Mouse (Mus musculus): Measurements from ENCODE around the gene Tmem256.

Tmem256 gene

GRCm38 (mm10) chr11:69837952-69838713 is at the start of gene Tmem256:
Tmem256 (plus strand) TSS chr11:69838514.
- DNase-seq (ENCODE audit: low spot score in 2 of 2) = peak; percentile 97 to 99

- no peak for DNase-seq (ENCODE audit: low spot score in 2 of 2)
Measured at GRCm38 (mm10) chr11:69789431-69789830, 48.9 kb upstream of the Tmem256 start.

- no peak for DNase-seq (ENCODE audit: low spot score in 2 of 2)
Measured at GRCm38 (mm10) chr11:69791420-69791819, 46.9 kb upstream of the Tmem256 start.

- DNase-seq (ENCODE audit: low spot score in 2 of 2) = no peak
Measured at GRCm38 (mm10) chr11:69793429-69793828, 44.9 kb upstream of the Tmem256 start.

- DNase-seq (ENCODE audit: low spot score in 2 of 2) = peak; percentile 81 to 91
Measured at GRCm38 (mm10) chr11:69795168-69795982, 42.9 kb upstream of the Tmem256 start, which contains the start of gene Chrnb1. Chrnb1 (minus strand) TSS chr11:69795943.

- no peak for DNase-seq (ENCODE audit: low spot score in 2 of 2)
Measured at GRCm38 (mm10) chr11:69795983-69796435, 42.3 kb upstream of the Tmem256 start.

- DNase-seq (ENCODE audit: low spot score in 2 of 2) = no peak
Measured at GRCm38 (mm10) chr11:69797924-69798323, 40.4 kb upstream of the Tmem256 start.

- no peak for DNase-seq (ENCODE audit: low spot score in 2 of 2)
Measured at GRCm38 (mm10) chr11:69799394-69800137, 38.7 kb upstream of the Tmem256 start.

GRCm38 (mm10) chr11:69800138-69800391 is 38.2 kb upstream of the Tmem256 start:
- no peak for DNase-seq (ENCODE audit: low spot score in 2 of 2)

- no peak for DNase-seq (ENCODE audit: low spot score in 2 of 2)
Measured at GRCm38 (mm10) chr11:69800392-69801197, 37.7 kb upstream of the Tmem256 start.

GRCm38 (mm10) chr11:69801379-69801977 is 36.8 kb upstream of the Tmem256 start, which contains the start of gene Fgf11:
Fgf11 (minus strand) TSS chr11:69801857.
- no peak for DNase-seq (ENCODE audit: low spot score in 2 of 2)

- DNase-seq (ENCODE audit: low spot score in 2 of 2) = peak; percentile 65 to 86
Measured at GRCm38 (mm10) chr11:69802648-69803105, 35.6 kb upstream of the Tmem256 start.

- DNase-seq (ENCODE audit: low spot score in 2 of 2) = no peak
Measured at GRCm38 (mm10) chr11:69803328-69803727, 35.0 kb upstream of the Tmem256 start.

GRCm38 (mm10) chr11:69803786-69804651 is 34.3 kb upstream of the Tmem256 start:
- DNase-seq (ENCODE audit: low spot score in 2 of 2) = peak; percentile 64 to 75

GRCm38 (mm10) chr11:69804652-69804940 is 33.7 kb upstream of the Tmem256 start:
- no peak for DNase-seq (ENCODE audit: low spot score in 2 of 2)

GRCm38 (mm10) chr11:69804972-69805909 is 33.1 kb upstream of the Tmem256 start, which contains the start of gene Tmem102:
Tmem102 (minus strand) TSS chr11:69805624.
- DNase-seq (ENCODE audit: low spot score in 2 of 2) = no peak

- no peak for DNase-seq (ENCODE audit: low spot score in 2 of 2)
Measured at GRCm38 (mm10) chr11:69806378-69806777, 31.9 kb upstream of the Tmem256 start.

- no peak for DNase-seq (ENCODE audit: low spot score in 2 of 2)
Measured at GRCm38 (mm10) chr11:69807641-69808040, 30.7 kb upstream of the Tmem256 start.

- DNase-seq (ENCODE audit: low spot score in 2 of 2) = no peak
Measured at GRCm38 (mm10) chr11:69810280-69810679, 28.0 kb upstream of the Tmem256 start.

Data from frontal cortex, postnatal 36 days (tissue).